Mouse (Mus musculus) megakaryocyte, embryonic 14.5 days (primary cell): Measurements from ENCODE around the gene Slc25a13.

Experiments used
- FLI1 ChIP-seq: IDR thresholded peaks from 2 replicates; pipeline ENCODE4 v1.6.1; 2012; ENCODE audit warnings: low read length, inconsistent platforms, mixed read lengths
- GATA1 ChIP-seq: IDR thresholded peaks from 3 replicates; pipeline ENCODE4 v1.6.1; 2012; ENCODE audit warnings: mixed read lengths, low read length, inconsistent platforms, borderline replicate concordance

DNA sequence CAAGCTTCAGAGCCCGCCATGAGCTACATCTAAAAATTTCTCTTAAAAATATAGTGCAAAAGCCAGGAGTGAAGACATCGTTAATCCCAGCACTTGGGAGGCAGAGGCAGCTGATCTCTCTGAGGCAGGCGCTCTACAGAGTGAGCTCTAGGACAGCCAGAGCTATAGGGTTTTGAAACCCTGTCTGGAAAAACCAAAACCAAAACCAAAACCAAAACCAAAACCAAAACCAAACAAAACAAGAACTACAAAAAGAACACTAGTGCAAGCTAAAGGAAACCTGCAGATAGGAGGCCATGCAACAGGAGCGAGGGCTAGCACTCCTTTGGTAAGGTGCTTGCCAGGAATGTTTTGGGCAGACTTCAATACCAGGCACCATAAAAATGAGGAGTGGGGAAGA, 30.5 kb downstream of the Slc25a13 start:
- TF ChIP-seq GATA1 (no peak), FLI1 (no peak)
